Comparison of ENCODE assay signal across 15 mouse cellular contexts in the genomic region with DNA sequence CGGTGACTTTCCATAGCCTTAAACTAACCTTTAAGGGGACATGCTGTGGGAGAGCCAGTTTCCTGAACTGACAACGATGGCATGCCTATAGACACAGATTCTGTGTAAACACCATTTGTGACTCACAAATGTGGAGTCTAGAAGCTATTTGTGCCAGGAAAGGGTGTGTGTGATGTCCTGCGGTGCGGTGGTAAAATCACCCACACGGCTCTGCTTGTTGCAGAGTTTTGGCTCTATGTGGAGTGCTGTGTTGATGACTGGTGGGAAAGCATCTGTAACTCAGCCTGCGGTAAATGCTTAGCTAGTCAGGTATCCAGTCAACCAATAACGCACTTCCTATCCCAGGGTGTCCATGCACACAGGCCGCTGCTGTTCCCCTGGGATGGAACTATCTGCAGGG.
"Had no signal": no experiment of that assay in that cellular context is flagged by ENCODE, and none has a peak within 500 bp of the region (broad histone marks: within the 10 kb centered on the region; RNA-seq: fewer than 3 reads in every experiment).

No protein-coding gene starts in this region.

- H3K36me3 ChIP-seq: kidney, embryonic 15.5 days; limb, embryonic 12.5 days; liver, embryonic 13.5 days; lung, embryonic 15.5 days; midbrain, embryonic 12.5 days had no signal

- H3K4me2 ChIP-seq: kidney, embryonic 15.5 days; limb, embryonic 12.5 days; liver, embryonic 13.5 days; lung, embryonic 15.5 days; midbrain, embryonic 12.5 days had no signal

- ATAC-seq: liver, postnatal 0 days had no signal

- DNase-seq: kidney, adult 2 months; kidney, postnatal 14 days; layer of hippocampus, adult 9-11 months; layer of hippocampus, postnatal 36 days; liver; liver, embryonic 13.5 days; liver, postnatal 0 days; lung, postnatal 14 days; thymus, postnatal 4 days had no signal

- H3K27ac ChIP-seq: kidney, embryonic 15.5 days; limb, embryonic 12.5 days; liver, embryonic 13.5 days; lung, embryonic 15.5 days; macrophage; midbrain, embryonic 12.5 days; stomach, postnatal 0 days had no signal

- H3K27me3 ChIP-seq: kidney, embryonic 15.5 days; limb, embryonic 12.5 days; liver, embryonic 13.5 days; lung, embryonic 15.5 days; midbrain, embryonic 12.5 days had no signal

- H3K9me3 ChIP-seq: lung, embryonic 15.5 days; midbrain, embryonic 12.5 days had no signal

- H3K9ac ChIP-seq: kidney, embryonic 15.5 days; limb, embryonic 12.5 days; liver, embryonic 13.5 days; liver, postnatal 0 days; lung, embryonic 15.5 days; midbrain, embryonic 12.5 days had no signal

- H3K4me1 ChIP-seq: kidney, embryonic 15.5 days; liver, embryonic 13.5 days; lung, embryonic 15.5 days; midbrain, embryonic 12.5 days had no signal

- H3K4me3 ChIP-seq: kidney, embryonic 15.5 days; limb, embryonic 12.5 days; liver, embryonic 13.5 days; lung, embryonic 15.5 days; midbrain, embryonic 12.5 days had no signal
